Mouse (Mus musculus): ENCODE results near the gene Msh5. TPM values are rescaled to one million over a fixed set of nuclear protein-coding genes. Genes with fewer than 3 reads are reported as not detected.

Gene Msh5
- total and polyA plus RNA-seq, 3 experiments: 26.3 to 29.0 TPM; not detected in 1

DNA sequence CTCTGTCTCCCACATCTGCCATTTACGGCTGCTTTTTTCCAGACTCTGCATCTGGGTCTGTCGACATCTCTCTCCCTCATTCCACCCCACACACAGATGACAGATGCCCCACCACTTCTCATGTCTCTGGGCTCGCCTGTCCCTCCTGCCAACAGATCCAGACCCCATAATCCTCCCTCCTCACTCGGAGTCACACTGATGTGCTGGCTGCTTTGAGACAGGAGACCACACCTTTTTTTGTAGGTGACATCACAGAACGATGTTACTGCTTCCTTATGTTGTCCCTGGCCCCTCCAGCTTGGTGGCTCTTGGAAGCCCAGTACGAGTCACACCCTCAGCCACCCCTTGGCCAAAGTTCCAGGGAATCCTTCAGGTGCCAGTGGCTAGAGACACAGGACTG, 33.7 kb upstream of the Msh5 start:
- H3K4me3 ChIP-seq (ENCODE audit: control insufficient read depth in 1 of 2, insufficient read depth in 1 of 2, low read depth in 2 of 2, low read length in 2 of 2): peak overlapping the region; percentile 3 to 19; a peak in 2 of 4 replicates
- H3K27ac ChIP-seq (ENCODE audit: control insufficient read depth, low read depth, low read length): peak overlapping the region; percentile 94
- peak overlapping the region; percentile 50 for H3K9ac ChIP-seq (ENCODE audit: control insufficient read depth, low read depth, low read length, poor library complexity, severe bottlenecking)
- no peaks in the 10 kb centered on the region for H3K79me2 ChIP-seq (ENCODE audit: control insufficient read depth, insufficient read depth, low read length, poor library complexity)
- peaks cover 0 to 38% of the 10 kb centered on the region in 2 experiments; a peak in 2 of 4 replicates for H3K36me3 ChIP-seq (ENCODE audit: control insufficient read depth in 1 of 2, insufficient read depth in 2 of 2, low read length in 2 of 2)
- DNase-seq (ENCODE audit: low read depth, low spot score): no peak
- H3K4me1 ChIP-seq (ENCODE audit: control insufficient read depth in 1 of 2, insufficient read depth in 2 of 2, low read length in 2 of 2): peaks cover 20 to 52% of the 10 kb centered on the region in 2 experiments
- H3K9me3 ChIP-seq (replicated peaks; ENCODE audit: insufficient read depth, low read length): no peaks in the 10 kb centered on the region
- TF ChIP-seq GABPA (IDR thresholded peaks at IDR 0.05; ENCODE audit: low read depth, low read length) (no peak), POLR2A (IDR thresholded peaks at IDR 0.05; ENCODE audit: control insufficient read depth in 1 of 2, insufficient read depth in 1 of 2, low read depth in 1 of 2, low read length in 2 of 2, poor library complexity in 1 of 2) (peak in 1 of 2 experiments; percentile 31; a peak in 1 of 4 replicates), TBP (IDR thresholded peaks at IDR 0.05; ENCODE audit: low read depth, low read length) (no peak; the same call in 1 of the 2 replicates)
- H3K27me3 ChIP-seq (ENCODE audit: control insufficient read depth in 1 of 2, insufficient read depth in 2 of 2, low read length in 2 of 2): no peaks in the 10 kb centered on the region

GRCm38 (mm10) chr17:35079778-35080177, 33.2 kb upstream of the Msh5 start:
- H3K4me1 ChIP-seq (ENCODE audit: control insufficient read depth in 1 of 2, insufficient read depth in 2 of 2, low read length in 2 of 2): peaks cover 20 to 47% of the 10 kb centered on the region in 2 experiments
- H3K9ac ChIP-seq (ENCODE audit: control insufficient read depth, low read depth, low read length, poor library complexity, severe bottlenecking): peak overlapping the region; percentile 50
- H3K27ac ChIP-seq (ENCODE audit: control insufficient read depth, low read depth, low read length): peak overlapping the region; percentile 95
- H3K79me2 ChIP-seq (ENCODE audit: control insufficient read depth, insufficient read depth, low read length, poor library complexity): no peaks in the 10 kb centered on the region
- no peaks in the 10 kb centered on the region for H3K9me3 ChIP-seq (replicated peaks; ENCODE audit: insufficient read depth, low read length)
- H3K27me3 ChIP-seq (ENCODE audit: control insufficient read depth in 1 of 2, insufficient read depth in 2 of 2, low read length in 2 of 2): no peaks in the 10 kb centered on the region
- DNase-seq (ENCODE audit: low read depth, low spot score): peak; percentile 95
- peaks cover 0 to 35% of the 10 kb centered on the region in 2 experiments; a peak in 2 of 4 replicates for H3K36me3 ChIP-seq (ENCODE audit: control insufficient read depth in 1 of 2, insufficient read depth in 2 of 2, low read length in 2 of 2)
- peak overlapping the region in 1 of 2 experiments; percentile 3; a peak in 1 of 4 replicates for H3K4me3 ChIP-seq (ENCODE audit: control insufficient read depth in 1 of 2, insufficient read depth in 1 of 2, low read depth in 2 of 2, low read length in 2 of 2)
- peak; percentile 83 for TF ChIP-seq JUND (IDR thresholded peaks at IDR 0.05; ENCODE audit: low read depth, low read length)
- TF ChIP-seq GATA1 (IDR thresholded peaks at IDR 0.05; ENCODE audit: low read depth, low read length): peak; percentile 99
- no peak for TF ChIP-seq USF2 (IDR thresholded peaks at IDR 0.05; ENCODE audit: borderline replicate concordance in 1 of 2, insufficient read depth in 1 of 2, low read depth in 1 of 2, low read length in 2 of 2)
- no peak for TF ChIP-seq ZKSCAN1 (IDR thresholded peaks at IDR 0.05; ENCODE audit: low read depth, low read length)
- peak; percentile 96 for TF ChIP-seq TCF12 (IDR thresholded peaks at IDR 0.05; ENCODE audit: low read depth, low read length)
- TF ChIP-seq POLR2AphosphoS2 (IDR thresholded peaks at IDR 0.05; ENCODE audit: low read length): no peak
- TF ChIP-seq MAFK (IDR thresholded peaks at IDR 0.05; ENCODE audit: borderline replicate concordance, low read depth, low read length): peak; percentile 47; the same call in 1 of the 2 replicates
- peak; percentile 86 for TF ChIP-seq RCOR1 (IDR thresholded peaks at IDR 0.05; ENCODE audit: low read depth, low read length)
- no peak for TF ChIP-seq CHD2 (IDR thresholded peaks at IDR 0.05; ENCODE audit: low read length)
- TF ChIP-seq MXI1 (IDR thresholded peaks at IDR 0.05; ENCODE audit: low read depth, low read length): peak; percentile 65
- peak; percentile 90 for TF ChIP-seq TAL1 (IDR thresholded peaks at IDR 0.05; ENCODE audit: low read length)
- no peak for TF ChIP-seq E2F4 (IDR thresholded peaks at IDR 0.05; ENCODE audit: borderline replicate concordance, low read depth, low read length)
- TF ChIP-seq POLR2A (IDR thresholded peaks at IDR 0.05; ENCODE audit: control insufficient read depth in 1 of 2, insufficient read depth in 1 of 2, low read depth in 1 of 2, low read length in 2 of 2, poor library complexity in 1 of 2): peak in 1 of 2 experiments; percentile 66; a peak in 2 of 4 replicates
- TF ChIP-seq MYB (IDR thresholded peaks at IDR 0.05; ENCODE audit: low read depth, low read length): peak; percentile 45
- TF ChIP-seq TBP (IDR thresholded peaks at IDR 0.05; ENCODE audit: low read depth, low read length): peak; percentile 75
- peak; percentile 27; the same call in 1 of the 2 replicates for TF ChIP-seq ZNF384 (IDR thresholded peaks at IDR 0.05; ENCODE audit: low read depth, low read length)
- TF ChIP-seq UBTF (IDR thresholded peaks at IDR 0.05; ENCODE audit: borderline replicate concordance, insufficient read depth, low read depth, low read length): 0 out of 2 replicates have a peak, but pooled peaks have one; percentile 51
- no peak for TF ChIP-seq NRF1 (IDR thresholded peaks at IDR 0.05; ENCODE audit: insufficient read depth, low read depth, low read length, poor library complexity, severe bottlenecking)
- TF ChIP-seq CTCF (IDR thresholded peaks at IDR 0.05 in 2 of 3, conservative IDR thresholded peaks at IDR 0.05 in 1 of 3; ENCODE audit: control insufficient read depth in 1 of 3, insufficient read depth in 1 of 3, low read depth in 2 of 3, low read length in 3 of 3, poor library complexity in 1 of 3, severe bottlenecking in 1 of 3): peak; percentile 17 to 53 (median 43); a peak in 5 of 6 replicates
- TF ChIP-seq SIN3A (IDR thresholded peaks at IDR 0.05; ENCODE audit: low read length): peak; percentile 96
- TF ChIP-seq BHLHE40 (IDR thresholded peaks at IDR 0.05; ENCODE audit: borderline replicate concordance, low read depth, low read length): peak; percentile 92
- peak; percentile 70 for TF ChIP-seq MAX (IDR thresholded peaks at IDR 0.05; ENCODE audit: low read length)
- TF ChIP-seq NELFE (IDR thresholded peaks at IDR 0.05; ENCODE audit: low read depth, low read length): peak; percentile 55
- TF ChIP-seq EP300 (IDR thresholded peaks at IDR 0.05; ENCODE audit: low read depth in 1 of 2, low read length in 2 of 2): peak; percentile 96 to 97
- peak; percentile 74 for TF ChIP-seq ELF1 (IDR thresholded peaks at IDR 0.05; ENCODE audit: low read depth, low read length)
- peak; percentile 95 for TF ChIP-seq ETS1 (IDR thresholded peaks at IDR 0.05; ENCODE audit: low read depth, low read length)
- no peak for TF ChIP-seq USF1 (IDR thresholded peaks at IDR 0.05; ENCODE audit: low read depth, low read length)
- TF ChIP-seq MYC (IDR thresholded peaks at IDR 0.05; ENCODE audit: low read depth, low read length): peak; percentile 81; the same call in 1 of the 2 replicates
- no peak; the same call in 1 of the 2 replicates for TF ChIP-seq ZMIZ1 (IDR thresholded peaks at IDR 0.05; ENCODE audit: low read depth, low read length)

Measured in MEL (cell line).